Mouse (Mus musculus) liver, adult 10 weeks (tissue): ENCODE data around the gene Kctd5. TPM values are rescaled to one million over a fixed set of nuclear protein-coding genes. Genes with fewer than 3 reads are reported as not detected.

Experiments
- polyA plus RNA-seq: library from polyadenylated mRNA; stranded (reverse); fragments of 350-450 nt; fragmentation: Illumina TruSeq; extraction: RNeasy Lipid Tissue Mini Kit (QIAGEN cat#74804); gene quantifications from one replicate; pipeline ENCODE4 v1.2.3, GENCODE M21; 2014; ENCODE audit warnings: low read depth, low replicate concordance

Gene Kctd5
- polyA plus RNA-seq = 7.5 TPM

GRCm38 (mm10) chr17:24072919-24073696, at the start of gene Kctd5:
TSS of gene Kctd5 (minus strand) at chr17:24073485.

DNA sequence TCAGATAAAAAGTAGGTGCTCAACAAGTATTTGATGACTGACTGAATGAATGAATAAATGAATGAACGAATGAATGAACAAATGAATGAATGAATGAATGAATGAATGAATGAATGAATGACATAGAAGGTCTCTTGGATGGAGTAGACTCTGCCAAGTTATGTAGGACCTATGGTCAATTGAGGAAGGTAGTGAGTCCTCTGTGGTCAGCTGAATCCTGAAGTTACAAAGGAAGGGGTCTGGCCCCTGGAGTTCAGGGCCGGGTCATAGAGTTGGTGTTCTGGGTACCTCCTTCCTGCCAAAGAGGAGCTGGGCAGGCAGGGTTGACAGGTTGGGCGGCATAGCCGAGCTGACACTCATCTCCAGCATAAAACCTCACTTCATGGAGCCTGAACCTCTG, 35.4 kb downstream of the Kctd5 start, which contains the start of gene Prss27:
Prss27 (plus strand) TSS at position 301 of the 400 bp plus-strand sequence.

DNA sequence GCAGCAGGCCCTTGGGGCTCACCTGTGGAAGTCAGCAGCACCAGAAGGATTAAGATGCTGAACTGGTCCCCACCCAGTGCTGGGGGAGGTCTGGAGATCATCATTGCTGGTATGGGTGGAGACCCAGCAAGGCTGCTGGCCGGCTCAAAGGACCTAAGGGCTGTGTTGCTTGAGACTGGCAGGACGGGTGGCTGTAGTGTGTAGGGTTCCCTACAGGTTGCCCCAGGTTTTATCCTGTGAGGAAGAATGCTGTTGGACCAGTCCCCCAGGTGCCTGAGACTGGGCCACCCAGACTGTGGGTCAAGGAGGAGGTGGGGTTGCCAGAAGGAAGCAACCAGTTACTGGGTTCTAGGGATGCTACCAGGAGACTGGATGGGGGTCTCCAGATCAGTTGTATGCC, 75.4 kb downstream of the Kctd5 start, which contains the start of gene Prss22:
Prss22 (minus strand) TSS at position 200 of the 400 bp plus-strand sequence.

Other genes starting within 250 kb of the Kctd5 start
- gene Elob, start 244.3 kb downstream of the Kctd5 start, polyA plus RNA-seq = 9.9 TPM
- gene Prss33, start 237.4 kb downstream of the Kctd5 start, polyA plus RNA-seq = not detected
- not detected for gene Prss32, start 229.6 kb downstream of the Kctd5 start, polyA plus RNA-seq
- gene Prss41, start 229.3 kb downstream of the Kctd5 start, polyA plus RNA-seq = not detected
- not detected for gene Prss21, start 205.4 kb downstream of the Kctd5 start, polyA plus RNA-seq
- gene Dcpp1, start 192.6 kb downstream of the Kctd5 start, polyA plus RNA-seq = not detected
- not detected for gene Dcpp2, start 192.6 kb downstream of the Kctd5 start, polyA plus RNA-seq
- not detected for gene Dcpp3, start 156.0 kb downstream of the Kctd5 start, polyA plus RNA-seq
- not detected for gene Sbp, start 131.8 kb downstream of the Kctd5 start, polyA plus RNA-seq
- gene Sbpl, start 118.2 kb downstream of the Kctd5 start, polyA plus RNA-seq = not detected
- gene Prss30, start 92.9 kb downstream of the Kctd5 start, polyA plus RNA-seq = not detected
- gene Prss22, start 75.4 kb downstream of the Kctd5 start, polyA plus RNA-seq = not detected
- not detected for gene Prss27, start 35.3 kb downstream of the Kctd5 start, polyA plus RNA-seq
- 17.7 TPM for gene Pdpk1, start 77.4 kb upstream of the Kctd5 start, polyA plus RNA-seq
- not detected for gene Amdhd2, start 90.3 kb upstream of the Kctd5 start, polyA plus RNA-seq
- 36.0 TPM for gene Atp6v0c, start 96.2 kb upstream of the Kctd5 start, polyA plus RNA-seq
- 7.0 TPM for gene Tbc1d24, start 132.1 kb upstream of the Kctd5 start, polyA plus RNA-seq
- gene Ntn3, start 136.0 kb upstream of the Kctd5 start, polyA plus RNA-seq = 0.32 TPM
- 19.8 TPM for gene Tedc2, start 147.4 kb upstream of the Kctd5 start, polyA plus RNA-seq
- 0.50 TPM for gene Ccnf, start 178.0 kb upstream of the Kctd5 start, polyA plus RNA-seq